Comparison of ENCODE assay signal across 11 mouse cellular contexts in genomic region chr2:5425612-5426011, GRCm38 (mm10).
"Had no signal": no experiment of that assay in that cellular context is flagged by ENCODE, and none has a peak within 500 bp of the region (broad histone marks: within the 10 kb centered on the region; RNA-seq: fewer than 3 reads in every experiment).

No protein-coding gene starts in this region.

- DNase-seq: lung, adult 18-20 months; lung, embryonic 14.5 days; lung, postnatal 10 days; right cerebral cortex, postnatal 14 days; thymus, adult 18-20 months; thymus, postnatal 14 days; thymus, postnatal 36 days had no signal

- H3K36me3 ChIP-seq: neural tube, embryonic 12.5 days had no signal

- H3K9ac ChIP-seq: lung, embryonic 14.5 days; neural tube, embryonic 12.5 days had no signal

- H3K27ac ChIP-seq: macrophage; neural tube, embryonic 12.5 days had no signal

- H3K4me3 ChIP-seq: megakaryocyte, embryonic 14.5 days; neural tube, embryonic 12.5 days had no signal

- H3K4me1 ChIP-seq: megakaryocyte, embryonic 14.5 days had no signal

- H3K4me2 ChIP-seq: lung, embryonic 14.5 days; midbrain, embryonic 11.5 days; neural tube, embryonic 12.5 days had no signal

- H3K9me3 ChIP-seq: megakaryocyte, embryonic 14.5 days; neural tube, embryonic 12.5 days had no signal

- H3K27me3 ChIP-seq: megakaryocyte, embryonic 14.5 days; neural tube, embryonic 12.5 days had no signal
